Mouse (Mus musculus) heart, postnatal 0 days (tissue): ENCODE measurements around the gene Zfp286.

ENCODE experiments used
- CTCF ChIP-seq: IDR thresholded peaks from 2 replicates; pipeline ENCODE4 v1.5.1; 2016; ENCODE audit warnings: antibody characterized with exemption, control low read depth, low read depth
- EP300 ChIP-seq: IDR thresholded peaks from 2 replicates; pipeline ENCODE4 v1.6.1; 2016; ENCODE audit warnings: antibody characterized with exemption, low read depth

DNA sequence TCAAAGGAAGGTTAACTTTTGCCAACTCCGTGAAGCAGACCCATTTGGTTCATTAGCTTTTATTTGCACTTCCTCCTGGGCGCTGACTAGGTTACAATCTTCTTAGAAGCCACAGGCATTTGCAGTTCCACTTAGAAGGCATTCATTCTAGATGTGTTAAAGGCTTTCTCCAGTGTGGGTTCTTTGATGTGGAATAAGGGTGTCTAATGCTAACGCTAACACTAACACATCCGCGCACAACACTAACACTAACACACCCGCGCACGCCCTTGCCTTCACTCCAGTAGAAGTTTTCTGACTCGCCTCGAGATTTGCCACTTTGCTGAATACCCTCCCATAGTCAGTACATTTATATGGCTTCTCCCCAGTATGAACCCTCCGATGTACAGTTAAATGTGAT, 37.1 kb downstream of the Zfp286 start:
- no peak for TF ChIP-seq EP300
- TF ChIP-seq CTCF, result no peak
